Mouse (Mus musculus): ENCODE measurements around the gene Gm48552. TPM values are rescaled to one million over a fixed set of nuclear protein-coding genes. Genes with fewer than 3 reads are reported as not detected.
A peak's percentile ranks its signal among the peaks of the same experiment; 100 is the strongest.

Gm48552 gene
- polyA plus RNA-seq, 1 experiment from 2014 or later, result 0.72 TPM

DNA sequence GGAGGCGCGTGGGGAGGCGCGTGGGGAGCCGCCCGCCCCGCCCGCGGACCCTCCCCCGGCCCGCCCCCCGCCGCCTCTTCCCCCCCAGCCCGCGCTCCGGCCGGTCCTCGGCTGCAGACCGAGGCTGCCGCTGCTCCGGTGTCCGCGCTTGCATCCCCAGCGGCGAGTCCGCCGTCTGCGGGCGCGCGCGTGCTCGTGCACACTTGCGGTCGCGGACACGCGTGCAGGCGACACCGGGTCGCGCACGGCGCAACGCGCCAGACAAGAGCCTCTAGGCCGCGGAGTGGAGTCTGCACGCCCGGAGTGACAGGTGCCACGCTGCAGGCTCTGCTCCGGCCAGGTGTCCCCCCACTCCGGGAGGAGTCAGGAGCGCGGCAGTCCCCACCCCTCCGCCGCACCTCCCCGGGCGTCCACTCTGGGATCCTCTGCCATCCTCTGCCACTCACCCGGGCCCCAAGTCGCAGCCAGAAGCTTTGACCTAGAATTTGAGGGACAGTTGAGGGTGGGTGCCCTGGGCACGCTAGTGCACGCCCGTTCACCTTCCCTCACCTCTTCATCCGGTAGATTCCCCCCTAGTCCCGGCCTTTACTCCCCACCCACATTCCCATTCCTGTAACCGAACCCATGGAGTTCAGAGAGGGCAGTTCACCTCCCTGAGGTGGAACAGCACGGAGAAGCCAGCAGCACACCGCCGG lies 42.2 kb downstream of the Gm48552 start:
- DNase-seq (ENCODE audit: low spot score), result peak; percentile 48

DNA sequence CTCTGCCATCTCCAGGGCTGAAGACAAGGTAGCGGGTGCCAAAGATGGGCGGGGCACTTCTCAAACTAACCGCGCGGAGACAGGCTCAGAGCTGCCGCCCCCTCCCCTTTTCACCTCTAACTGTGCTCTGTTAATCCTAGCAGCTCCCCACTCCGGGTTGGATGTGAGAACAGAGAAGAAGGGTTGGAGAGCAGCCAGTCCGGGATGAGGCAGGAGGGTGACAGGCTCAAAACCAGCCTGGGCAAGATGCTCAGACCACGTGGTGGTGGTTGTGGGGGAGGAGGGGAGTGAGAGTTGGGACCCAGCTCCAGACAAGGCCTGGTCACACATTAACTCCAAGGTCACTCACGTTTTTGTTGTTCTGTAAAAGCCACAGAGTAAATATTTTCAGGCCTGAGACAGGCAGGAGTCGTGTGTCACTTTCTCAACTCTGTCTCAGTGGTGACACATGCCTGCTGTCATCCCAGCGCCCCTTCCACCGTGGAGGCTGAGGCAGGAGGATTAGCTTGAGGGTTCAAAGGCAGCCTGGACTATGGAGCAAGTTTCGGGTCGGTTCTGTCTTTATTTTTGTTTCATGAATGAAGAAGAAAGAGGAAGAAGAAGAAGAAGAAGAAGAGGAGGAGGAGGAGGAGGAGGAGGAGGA lies 42.8 kb downstream of the Gm48552 start:
- DNase-seq (ENCODE audit: low spot score), result peak; percentile 24

DNA sequence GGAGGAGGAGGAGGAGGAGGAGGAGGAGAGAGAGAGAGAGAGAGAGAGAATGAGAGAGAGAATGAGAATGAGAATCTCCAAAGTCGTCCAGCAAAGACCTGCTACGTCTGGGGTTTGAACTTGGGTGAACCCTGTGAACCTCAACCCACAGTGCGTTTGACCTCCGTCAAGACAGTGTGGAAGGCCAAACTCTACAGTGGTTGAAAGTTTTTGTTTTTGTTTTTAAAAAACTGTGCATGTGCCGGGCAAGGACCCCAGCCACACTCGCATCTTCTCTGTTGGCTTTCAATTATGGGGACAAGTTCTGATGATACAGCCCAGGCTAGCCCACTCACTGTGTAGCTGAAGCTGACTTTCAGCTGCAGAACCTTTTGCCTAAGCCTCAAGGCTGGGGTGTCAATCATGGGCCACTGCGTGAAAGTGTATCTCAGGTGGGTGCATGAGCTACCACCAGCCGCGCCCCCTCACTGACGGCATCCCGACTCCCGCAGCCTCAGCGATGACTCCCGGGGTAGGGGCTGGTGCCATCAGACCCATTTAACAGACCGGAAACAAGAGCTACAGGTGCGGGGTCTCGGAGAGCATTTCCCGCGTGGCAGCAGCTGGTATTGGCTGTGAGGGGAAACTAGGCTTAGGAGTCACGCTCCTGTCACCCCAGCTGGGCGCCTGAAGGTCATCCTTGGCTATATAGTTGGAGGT lies 43.5 kb downstream of the Gm48552 start:
- DNase-seq (ENCODE audit: low spot score), result no peak

DNA sequence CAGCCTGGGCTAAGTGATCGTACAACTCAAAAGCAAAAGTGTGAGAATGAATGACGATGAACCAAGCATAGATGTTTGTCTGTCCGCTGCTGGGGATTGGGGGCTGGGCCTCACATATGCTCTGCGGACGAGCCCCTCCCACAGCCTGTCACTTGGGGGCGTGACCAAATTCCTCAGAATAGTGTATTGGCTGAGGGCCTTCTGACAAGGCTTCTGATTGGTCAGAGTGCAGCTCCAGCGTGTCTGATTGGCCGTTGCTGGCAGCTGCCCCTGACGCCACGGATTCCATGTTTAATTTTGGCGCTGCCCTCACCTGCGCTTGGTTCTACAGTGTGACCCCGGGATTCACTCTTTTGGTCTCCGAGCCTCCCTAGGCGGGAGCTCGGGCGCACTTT lies 44.1 kb downstream of the Gm48552 start:
- peak; percentile 93 for DNase-seq (ENCODE audit: low spot score)

DNA sequence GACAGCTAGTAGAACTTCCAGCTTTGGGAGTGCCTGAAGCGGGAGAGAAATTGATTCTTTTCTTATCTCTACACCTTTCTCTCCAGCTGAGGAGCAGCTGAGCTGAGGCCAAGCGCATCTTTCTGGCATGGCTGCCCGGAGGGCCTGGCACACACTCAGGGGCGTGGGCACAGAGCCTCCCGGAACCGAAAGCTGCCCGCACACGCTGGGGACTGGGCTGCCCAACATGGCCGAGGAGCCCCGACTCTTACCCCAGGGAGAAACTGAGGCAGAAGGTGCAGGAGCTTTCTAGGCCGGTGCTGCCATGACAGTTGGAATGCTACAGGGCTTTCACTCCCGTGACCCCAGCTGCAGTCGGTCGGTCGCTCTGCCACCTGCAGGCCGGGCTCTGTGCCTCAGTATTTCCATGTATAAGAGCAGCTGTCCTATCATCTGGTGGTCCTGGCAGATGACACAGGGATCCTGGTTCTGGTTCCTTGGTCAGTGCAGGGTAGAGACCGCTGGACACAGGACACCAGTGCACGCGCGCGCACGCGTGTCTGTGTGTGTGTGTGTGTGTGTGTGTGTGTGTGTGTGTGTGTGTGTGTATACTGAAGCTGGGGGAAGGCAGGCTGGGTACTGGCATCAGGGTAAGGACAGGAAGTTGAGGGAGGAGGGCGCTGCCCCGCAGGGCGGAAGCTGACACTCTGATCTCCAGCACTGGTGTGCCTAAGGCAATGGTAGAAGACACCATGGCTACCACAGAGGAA lies 44.9 kb downstream of the Gm48552 start:
- peak; percentile 32 for DNase-seq (ENCODE audit: low spot score)

DNA sequence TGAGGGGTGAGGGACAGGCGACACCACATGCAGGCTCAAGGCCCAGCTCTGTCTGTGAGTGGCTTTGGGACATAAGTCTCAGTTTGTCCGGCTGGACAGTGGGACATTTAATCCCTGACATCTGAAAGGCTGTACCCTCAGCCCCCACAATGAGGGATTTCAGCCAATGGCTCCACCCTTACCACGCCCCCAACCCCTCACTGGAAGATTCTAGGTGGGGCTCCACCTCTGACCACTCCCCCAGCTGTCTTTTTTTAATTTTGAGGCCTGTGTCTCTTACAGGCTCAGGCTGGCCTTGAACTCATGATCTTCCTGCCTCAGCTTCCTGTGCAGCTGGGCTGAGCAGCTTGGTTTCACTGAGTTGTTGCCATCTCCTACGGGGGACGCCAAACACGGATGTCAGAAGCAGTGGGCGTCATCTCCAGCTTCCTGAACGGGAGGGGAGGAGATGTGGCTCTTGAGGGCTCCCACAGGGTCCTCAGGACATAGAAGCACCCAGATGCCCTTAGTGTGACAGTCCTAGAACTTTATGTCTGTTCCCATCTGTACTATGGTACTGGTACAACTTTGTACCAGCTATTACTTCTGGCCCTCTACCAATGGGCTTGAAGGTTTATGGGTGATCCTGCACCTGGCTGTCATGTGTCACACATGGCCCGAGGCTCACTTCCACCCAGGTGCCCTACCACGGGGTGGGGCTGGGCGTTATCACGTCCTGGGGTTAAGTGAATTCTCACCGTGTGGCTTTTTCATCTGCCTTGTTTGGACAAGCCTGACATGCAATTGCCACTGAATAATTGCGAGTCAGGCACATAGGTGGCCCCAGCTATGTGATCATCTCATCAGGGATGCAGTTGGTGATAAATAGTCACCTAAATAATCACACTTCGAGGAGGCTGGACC lies 45.8 kb downstream of the Gm48552 start:
- DNase-seq (ENCODE audit: low spot score), result peak; percentile 37

DNA sequence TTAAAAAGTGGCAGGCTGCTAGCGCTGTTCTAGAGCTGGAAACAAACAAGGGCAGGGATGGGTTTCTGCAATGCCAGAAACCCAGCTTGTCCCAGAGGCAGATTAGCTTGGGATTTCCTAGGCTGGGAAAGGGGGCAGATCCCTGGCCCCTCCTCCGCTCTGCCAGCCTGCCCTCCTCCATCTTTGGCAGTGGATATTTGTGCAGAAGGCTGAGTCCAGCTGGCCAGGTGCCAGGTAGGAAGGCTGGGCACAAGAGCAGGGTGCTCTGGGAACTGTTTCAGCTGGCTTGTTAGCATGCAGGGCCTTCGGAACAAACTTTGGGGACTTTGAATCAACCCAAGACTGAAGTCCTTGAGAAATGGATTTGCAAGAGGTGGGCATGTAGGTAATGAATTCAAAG lies 46.6 kb downstream of the Gm48552 start:
- no peak for DNase-seq (ENCODE audit: low spot score)

Small RNA genes within 50 kb of the gene (microRNA-seq; reads per million reads assigned to microRNA genes)
- gene Mir1191b (ENCODE audit: borderline number of aligned reads) (not detected), gene Mir6913 (ENCODE audit: borderline number of aligned reads) (not detected)

Other genes with a start within 250 kb of the Gm48552 start
- gene Pias4, start 221.1 kb upstream of the Gm48552 start, polyA plus RNA-seq (2015; fragmentation: Nextera tagmentation; extraction: Ambion mirVana), result 37.3 and 39.0 TPM in 2 replicates
- gene Eef2, start 212.4 kb upstream of the Gm48552 start, polyA plus RNA-seq (2015; fragmentation: Nextera tagmentation; extraction: Ambion mirVana), result 612 and 638 TPM in 2 replicates
- gene Dapk3, start 206.0 kb upstream of the Gm48552 start, polyA plus RNA-seq (2015; fragmentation: Nextera tagmentation; extraction: Ambion mirVana), result 47.8 and 54.1 TPM in 2 replicates
- not detected in 2 replicates for gene 4930442H23Rik, start 205.2 kb upstream of the Gm48552 start, polyA plus RNA-seq (2015; fragmentation: Nextera tagmentation; extraction: Ambion mirVana)
- gene Nmrk2, start 187.0 kb upstream of the Gm48552 start, polyA plus RNA-seq (2015; fragmentation: Nextera tagmentation; extraction: Ambion mirVana), result 0.08 TPM in 1 of 2 replicates, not detected in the other
- gene Atcay, start 158.2 kb upstream of the Gm48552 start, polyA plus RNA-seq (2015; fragmentation: Nextera tagmentation; extraction: Ambion mirVana), result 0.62 and 0.70 TPM in 2 replicates
- 0.81 and 1.7 TPM in 2 replicates for gene Zfr2, start 155.8 kb upstream of the Gm48552 start, polyA plus RNA-seq (2015; fragmentation: Nextera tagmentation; extraction: Ambion mirVana)
- gene Matk, start 136.1 kb upstream of the Gm48552 start, polyA plus RNA-seq (2015; fragmentation: Nextera tagmentation; extraction: Ambion mirVana), result 17.7 and 19.3 TPM in 2 replicates
- gene Mrpl54, start 122.1 kb upstream of the Gm48552 start, polyA plus RNA-seq (2015; fragmentation: Nextera tagmentation; extraction: Ambion mirVana), result 216 and 225 TPM in 2 replicates
- 34.8 and 38.7 TPM in 2 replicates for gene Apba3, start 122.0 kb upstream of the Gm48552 start, polyA plus RNA-seq (2015; fragmentation: Nextera tagmentation; extraction: Ambion mirVana)
- gene Tjp3, start 97.4 kb upstream of the Gm48552 start, polyA plus RNA-seq (2015; fragmentation: Nextera tagmentation; extraction: Ambion mirVana), result 7.8 and 9.3 TPM in 2 replicates
- 36.9 and 38.6 TPM in 2 replicates for gene Pip5k1c, start 96.0 kb upstream of the Gm48552 start, polyA plus RNA-seq (2015; fragmentation: Nextera tagmentation; extraction: Ambion mirVana)
- 41.3 and 45.8 TPM in 2 replicates for gene Cactin, start 67.9 kb upstream of the Gm48552 start, polyA plus RNA-seq (2015; fragmentation: Nextera tagmentation; extraction: Ambion mirVana)
- 97.5 and 103 TPM in 2 replicates for gene Tbxa2r, start 60.3 kb upstream of the Gm48552 start, polyA plus RNA-seq (2015; fragmentation: Nextera tagmentation; extraction: Ambion mirVana)
- gene Gipc3, start 45.7 kb upstream of the Gm48552 start, polyA plus RNA-seq (2015; fragmentation: Nextera tagmentation; extraction: Ambion mirVana), result 0.14 and 0.16 TPM in 2 replicates
- gene Hmg20b, start 38.5 kb upstream of the Gm48552 start, polyA plus RNA-seq (2015; fragmentation: Nextera tagmentation; extraction: Ambion mirVana), result 88.5 and 100 TPM in 2 replicates
- gene Mfsd12, start 31.5 kb upstream of the Gm48552 start, polyA plus RNA-seq (2015; fragmentation: Nextera tagmentation; extraction: Ambion mirVana), result 36.3 and 38.1 TPM in 2 replicates
- gene 4930404N11Rik, start 23.2 kb upstream of the Gm48552 start, polyA plus RNA-seq (2015; fragmentation: Nextera tagmentation; extraction: Ambion mirVana), result 1.7 and 3.0 TPM in 2 replicates
- gene Fzr1, start 10.5 kb upstream of the Gm48552 start, polyA plus RNA-seq (2015; fragmentation: Nextera tagmentation; extraction: Ambion mirVana), result 87.1 and 96.9 TPM in 2 replicates
- gene Dohh, start 4.6 kb upstream of the Gm48552 start, polyA plus RNA-seq (2015; fragmentation: Nextera tagmentation; extraction: Ambion mirVana), result 71.3 and 78.7 TPM in 2 replicates
- 2.3 TPM in 2 replicates for gene Gm48551, start 4.5 kb upstream of the Gm48552 start, polyA plus RNA-seq (2015; fragmentation: Nextera tagmentation; extraction: Ambion mirVana)
- 12.5 and 14.0 TPM in 2 replicates for gene Smim24, start 4.0 kb downstream of the Gm48552 start, polyA plus RNA-seq (2015; fragmentation: Nextera tagmentation; extraction: Ambion mirVana)
- gene Nfic, start 66.6 kb downstream of the Gm48552 start, polyA plus RNA-seq (2015; fragmentation: Nextera tagmentation; extraction: Ambion mirVana), result 21.5 and 21.9 TPM in 2 replicates
- gene Celf5, start 93.7 kb downstream of the Gm48552 start, polyA plus RNA-seq (2015; fragmentation: Nextera tagmentation; extraction: Ambion mirVana), result 0.04 and 0.25 TPM in 2 replicates
- 39.4 and 45.5 TPM in 2 replicates for gene Ncln, start 107.4 kb downstream of the Gm48552 start, polyA plus RNA-seq (2015; fragmentation: Nextera tagmentation; extraction: Ambion mirVana)
- 22.2 and 25.6 TPM in 2 replicates for gene S1pr4, start 111.1 kb downstream of the Gm48552 start, polyA plus RNA-seq (2015; fragmentation: Nextera tagmentation; extraction: Ambion mirVana)
- 3.5 TPM in 2 replicates for gene Gna15, start 135.2 kb downstream of the Gm48552 start, polyA plus RNA-seq (2015; fragmentation: Nextera tagmentation; extraction: Ambion mirVana)
- gene Gna11, start 156.2 kb downstream of the Gm48552 start, polyA plus RNA-seq (2015; fragmentation: Nextera tagmentation; extraction: Ambion mirVana), result 28.5 and 30.0 TPM in 2 replicates
- gene Aes, start 170.5 kb downstream of the Gm48552 start, polyA plus RNA-seq (2015; fragmentation: Nextera tagmentation; extraction: Ambion mirVana), result 683 and 740 TPM in 2 replicates
- 2.4 and 2.9 TPM in 2 replicates for gene Tle2, start 185.6 kb downstream of the Gm48552 start, polyA plus RNA-seq (2015; fragmentation: Nextera tagmentation; extraction: Ambion mirVana)
- gene Tle6, start 212.1 kb downstream of the Gm48552 start, polyA plus RNA-seq (2015; fragmentation: Nextera tagmentation; extraction: Ambion mirVana), result 3.7 and 4.8 TPM in 2 replicates
- gene BC025920, start 217.3 kb downstream of the Gm48552 start, polyA plus RNA-seq (2015; fragmentation: Nextera tagmentation; extraction: Ambion mirVana), result 0.85 and 0.98 TPM in 2 replicates
- gene Sirt6, start 238.8 kb downstream of the Gm48552 start, polyA plus RNA-seq (2015; fragmentation: Nextera tagmentation; extraction: Ambion mirVana), result 26.7 and 31.3 TPM in 2 replicates
- 2.2 and 2.3 TPM in 2 replicates for gene Ankrd24, start 239.5 kb downstream of the Gm48552 start, polyA plus RNA-seq (2015; fragmentation: Nextera tagmentation; extraction: Ambion mirVana)

Data from thymus, postnatal 0 days (tissue).